Mouse (Mus musculus) bone marrow macrophage, adult 2 months (primary cell): ENCODE results near the gene Scn10a. TPM values are rescaled to one million over a fixed set of nuclear protein-coding genes. Genes with fewer than 3 reads are reported as not detected.

Source experiments
- H3K27ac ChIP-seq: 2 replicates; pipeline ENCODE4 v1.5.1; 2012; ENCODE audit warnings: low read depth, low read length; ENCODE audit not compliant: insufficient read depth
- H3K4me1 ChIP-seq: 2 replicates; pipeline ENCODE4 v1.6.1; 2012; ENCODE audit warnings: low read length; ENCODE audit not compliant: control insufficient read depth, insufficient read depth
- H3K4me3 ChIP-seq: 2 replicates; pipeline ENCODE4 v1.5.1; 2012; ENCODE audit warnings: mild to moderate bottlenecking, low read length, moderate library complexity; ENCODE audit not compliant: insufficient read depth
- CTCF ChIP-seq: IDR thresholded peaks from 2 replicates; pipeline ENCODE4 v1.5.1; 2012; ENCODE audit warnings: low read depth, mild to moderate bottlenecking, low read length, moderate library complexity
- POLR2A ChIP-seq: IDR thresholded peaks from 2 replicates; pipeline ENCODE4 v1.6.1; 2012; ENCODE audit warnings: mild to moderate bottlenecking, low read depth, low read length, borderline replicate concordance
- polyA plus RNA-seq: library from polyadenylated mRNA; stranded (reverse); fragments of >200 nt; gene quantifications from 2 replicates; pipeline ENCODE4 v1.2.4, GENCODE M21; 2012; ENCODE audit not compliant: missing spikeins, insufficient read depth, insufficient read length

The Scn10a gene
- polyA plus RNA-seq, 1 experiment: not detected

- Histone ChIP-seq H3K4me1 (peaks cover 11% of the 10 kb centered on the region), H3K4me3 (no peak overlapping the region), H3K27ac (no peak overlapping the region)
- TF ChIP-seq CTCF (no peak), POLR2A (no peak)
Observed at GRCm38 (mm10) chr9:119566214-119566613, 152.9 kb downstream of the Scn10a start.

GRCm38 (mm10) chr9:119564803-119565202 is 154.3 kb downstream of the Scn10a start:
- no peak overlapping the region for H3K27ac ChIP-seq
- H3K4me1 ChIP-seq: peaks cover 11% of the 10 kb centered on the region
- no peak overlapping the region for H3K4me3 ChIP-seq

GRCm38 (mm10) chr9:119563617-119564016 is 155.5 kb downstream of the Scn10a start:
- Histone ChIP-seq H3K4me3 (no peak overlapping the region), H3K4me1 (peaks cover 4% of the 10 kb centered on the region)
- no peak for TF ChIP-seq CTCF

More at GRCm38 (mm10) chr9:119564803-119565202, 154.3 kb downstream of the Scn10a start:
- no peak for TF ChIP-seq CTCF
- no peak for TF ChIP-seq POLR2A

GRCm38 (mm10) chr9:119562256-119562655 is 156.9 kb downstream of the Scn10a start:
- Histone ChIP-seq H3K4me3 (no peak overlapping the region), H3K27ac (no peak overlapping the region), H3K4me1 (no peaks in the 10 kb centered on the region)
- TF ChIP-seq CTCF (no peak), POLR2A (no peak)

More at GRCm38 (mm10) chr9:119563617-119564016, 155.5 kb downstream of the Scn10a start:
- H3K27ac ChIP-seq: no peak overlapping the region

- no peaks in the 10 kb centered on the region for H3K4me1 ChIP-seq
- no peak overlapping the region for H3K4me3 ChIP-seq
- TF ChIP-seq POLR2A (no peak), CTCF (no peak)
- no peak overlapping the region for H3K27ac ChIP-seq
Observed at GRCm38 (mm10) chr9:119561746-119562145, 157.4 kb downstream of the Scn10a start.

GRCm38 (mm10) chr9:119559537-119560276 is 159.4 kb downstream of the Scn10a start:
- Histone ChIP-seq H3K4me3 (no peak overlapping the region), H3K4me1 (no peaks in the 10 kb centered on the region), H3K27ac (no peak overlapping the region)
- no peak for TF ChIP-seq POLR2A

Other genes with a start within 250 kb of the Scn10a start
- gene Scn5a, start 140.3 kb downstream of the Scn10a start, polyA plus RNA-seq: not detected in 2 replicates
- not detected in 2 replicates for gene Scn11a, start 106.1 kb upstream of the Scn10a start, polyA plus RNA-seq
- 49.1 and 55.0 TPM in 2 replicates for gene Wdr48, start 175.6 kb upstream of the Scn10a start, polyA plus RNA-seq
- gene Gorasp1, start 218.2 kb upstream of the Scn10a start, polyA plus RNA-seq: 8.9 and 9.0 TPM in 2 replicates
- gene Ttc21a, start 218.3 kb upstream of the Scn10a start, polyA plus RNA-seq: 0.20 and 0.27 TPM in 2 replicates